Mouse (Mus musculus) fibroblast of lung, adult 2 months (primary cell): ENCODE results near the gene Sez6l2.
A peak's percentile ranks its signal among the peaks of the same experiment; 100 is the strongest.

Source experiments
- DNase-seq: peaks from one replicate; pipeline ENCODE4 v3.0.0-alpha.2; 2011; ENCODE audit warnings: low read depth

Gene Sez6l2

GRCm38 (mm10) chr7:126961095-126961494 lies 10.7 kb downstream of the Sez6l2 start:
- DNase-seq = no peak

DNA sequence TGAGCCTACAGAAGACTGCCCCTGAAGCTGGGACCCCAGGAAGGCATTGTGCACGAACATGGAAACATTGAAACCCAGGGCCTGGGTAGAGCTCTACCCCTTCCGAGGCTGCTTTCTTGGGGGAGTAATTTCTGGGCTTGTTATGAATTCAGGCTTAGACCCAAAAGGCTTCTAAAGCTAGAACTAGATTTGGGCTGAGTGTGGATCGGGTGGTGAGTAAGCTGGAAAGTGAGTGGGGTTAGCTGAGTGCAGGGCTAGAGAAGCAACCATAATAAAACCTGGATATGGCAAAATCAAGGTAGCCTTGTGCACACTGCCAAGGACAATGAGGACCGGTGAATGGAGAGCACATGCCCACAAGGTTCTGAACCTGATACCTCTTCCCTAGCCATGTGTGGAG lies 11.6 kb downstream of the Sez6l2 start:
- DNase-seq = no peak

- no peak for DNase-seq
Observed at GRCm38 (mm10) chr7:126963548-126964286, 13.4 kb downstream of the Sez6l2 start.

GRCm38 (mm10) chr7:126965568-126965967 lies 15.2 kb downstream of the Sez6l2 start:
- DNase-seq = no peak

DNA sequence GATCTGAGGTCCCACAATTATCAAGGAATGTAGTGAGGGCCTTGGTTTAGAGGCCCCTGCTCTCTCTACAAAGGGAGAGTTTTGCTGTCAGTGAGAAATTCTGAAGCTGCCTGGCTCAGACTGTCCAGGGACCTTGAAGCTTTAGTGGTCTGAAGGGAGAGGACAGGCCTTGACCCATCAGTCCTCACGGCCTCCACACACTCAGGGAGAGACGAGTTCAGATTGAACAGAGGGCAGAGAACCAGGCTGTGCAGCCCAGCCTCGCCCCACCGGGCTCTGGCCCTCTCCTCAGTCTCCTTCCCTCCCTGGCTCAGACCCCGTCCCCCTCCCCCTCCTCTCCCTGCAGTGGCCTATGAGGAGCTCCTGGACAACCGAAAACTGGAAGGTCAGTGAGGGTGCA lies 17.0 kb downstream of the Sez6l2 start:
- DNase-seq = no peak

DNA sequence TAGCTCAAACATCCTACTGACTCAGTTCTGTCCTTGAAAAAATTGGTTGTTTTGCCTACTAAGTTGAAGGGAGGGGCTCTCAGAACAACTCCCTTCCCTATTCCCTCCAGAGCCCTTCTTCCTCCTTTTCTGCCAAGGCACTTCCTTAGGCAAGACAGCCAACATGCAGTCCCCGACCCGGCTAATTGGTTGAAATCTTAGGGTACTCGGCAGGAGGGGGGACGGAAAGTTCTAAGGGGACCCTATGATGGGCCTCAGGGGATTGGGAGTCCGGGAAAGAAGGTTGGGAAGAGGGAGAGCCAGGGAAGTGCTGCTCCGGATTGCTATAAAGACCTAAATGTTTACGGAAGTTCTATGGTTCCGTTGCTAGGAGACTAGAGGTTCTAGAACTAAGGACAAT lies 25.1 kb downstream of the Sez6l2 start:
- DNase-seq = no peak

- no peak for DNase-seq
Observed at GRCm38 (mm10) chr7:126975893-126975949, 25.4 kb downstream of the Sez6l2 start, which contains the start of gene Cdipt. Gene Cdipt, plus strand, starts transcription at chr7:126975914.

GRCm38 (mm10) chr7:126975950-126976866 lies 25.8 kb downstream of the Sez6l2 start, which contains the start of gene Cdiptos:
Gene Cdiptos, minus strand, starts transcription at chr7:126976098.
- DNase-seq = peak; percentile 86

DNA sequence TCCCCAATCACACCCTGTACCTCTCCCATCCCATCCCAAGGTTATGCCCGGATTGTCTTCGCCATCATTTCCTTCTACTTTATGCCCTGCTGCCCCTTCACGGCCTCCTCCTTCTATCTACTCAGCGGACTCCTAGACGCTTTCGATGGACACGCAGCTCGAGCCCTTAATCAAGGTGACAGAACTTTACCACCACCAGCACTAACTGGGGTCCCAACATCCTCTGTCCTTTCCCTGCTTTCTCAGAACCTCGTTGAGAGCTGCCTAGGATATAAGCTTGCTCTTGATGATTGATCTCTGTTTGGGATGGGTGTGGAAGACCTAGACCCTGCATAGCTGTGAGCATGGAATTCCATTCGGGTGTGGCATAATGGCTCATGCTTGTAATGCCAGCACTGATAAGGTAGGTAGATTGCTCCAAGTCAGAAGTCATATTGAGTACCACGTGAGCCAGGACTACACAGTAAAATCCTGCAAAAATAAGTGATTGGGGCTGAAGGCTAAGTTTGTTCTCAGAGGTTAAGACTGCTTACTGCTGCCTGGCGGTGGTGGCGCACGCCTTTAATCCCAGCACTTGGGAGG lies 26.6 kb downstream of the Sez6l2 start:
- DNase-seq = no peak

DNA sequence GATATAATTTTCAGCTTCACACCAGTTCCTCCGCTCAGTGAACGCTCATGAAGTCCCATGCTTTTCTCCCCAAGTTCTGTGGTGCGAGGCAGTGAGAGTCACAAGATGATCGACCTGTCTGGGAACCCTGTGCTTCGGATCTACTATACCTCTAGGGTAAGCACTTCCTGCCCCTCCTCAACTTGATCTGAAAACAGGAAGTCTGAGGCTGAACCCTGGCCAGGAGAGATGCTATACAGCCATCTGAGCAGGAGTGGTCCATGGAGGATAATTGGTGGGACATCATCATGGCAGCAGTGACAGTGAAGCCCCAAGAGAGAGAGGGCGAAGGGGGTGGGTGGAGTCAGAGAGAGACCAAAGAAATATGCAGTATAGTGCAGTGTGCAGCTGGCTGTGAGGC lies 28.5 kb downstream of the Sez6l2 start:
- no peak for DNase-seq

- DNase-seq = no peak
Observed at GRCm38 (mm10) chr7:126981601-126982000, 31.2 kb downstream of the Sez6l2 start.

GRCm38 (mm10) chr7:126982054-126982453 lies 31.7 kb downstream of the Sez6l2 start:
- no peak for DNase-seq

GRCm38 (mm10) chr7:126983113-126983512 lies 32.8 kb downstream of the Sez6l2 start:
- DNase-seq = no peak

DNA sequence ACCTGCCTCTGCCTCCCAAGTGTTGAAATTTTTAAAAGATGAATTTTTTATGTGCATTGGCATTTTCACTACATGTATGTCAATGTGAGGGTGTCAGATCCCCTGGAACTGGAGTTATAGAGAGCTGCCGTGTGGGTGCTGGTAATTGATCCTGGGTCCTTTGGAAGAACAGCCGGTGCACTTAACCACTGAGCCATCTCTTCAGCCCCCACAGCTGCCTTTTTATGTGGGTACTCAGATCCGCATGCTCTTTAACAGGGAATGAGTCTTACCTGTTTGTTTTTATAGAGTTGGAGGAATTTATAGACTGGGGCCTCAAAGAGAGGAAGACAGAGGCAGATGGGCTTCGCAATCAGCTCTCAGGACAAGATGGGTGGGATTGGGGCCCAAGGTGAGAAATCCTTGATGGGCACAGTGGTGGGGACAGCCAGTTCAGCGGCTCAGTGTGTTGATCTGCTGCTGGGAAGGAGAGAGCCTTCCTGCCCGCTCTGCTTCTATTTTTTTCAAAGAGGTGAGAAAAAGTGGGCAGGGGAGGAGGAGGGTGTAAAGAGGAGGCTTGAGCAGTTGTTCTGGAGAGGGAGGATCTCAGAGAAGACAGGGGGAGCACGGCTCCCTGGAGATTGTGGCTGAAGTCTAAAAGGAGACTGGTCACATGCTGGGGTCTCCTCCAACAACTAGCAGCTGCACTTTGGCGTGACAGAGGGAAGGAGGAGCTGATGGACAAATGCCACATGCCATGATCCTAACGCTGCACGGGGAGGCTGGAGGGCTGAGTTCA lies 34.5 kb downstream of the Sez6l2 start:
- no peak for DNase-seq

DNA sequence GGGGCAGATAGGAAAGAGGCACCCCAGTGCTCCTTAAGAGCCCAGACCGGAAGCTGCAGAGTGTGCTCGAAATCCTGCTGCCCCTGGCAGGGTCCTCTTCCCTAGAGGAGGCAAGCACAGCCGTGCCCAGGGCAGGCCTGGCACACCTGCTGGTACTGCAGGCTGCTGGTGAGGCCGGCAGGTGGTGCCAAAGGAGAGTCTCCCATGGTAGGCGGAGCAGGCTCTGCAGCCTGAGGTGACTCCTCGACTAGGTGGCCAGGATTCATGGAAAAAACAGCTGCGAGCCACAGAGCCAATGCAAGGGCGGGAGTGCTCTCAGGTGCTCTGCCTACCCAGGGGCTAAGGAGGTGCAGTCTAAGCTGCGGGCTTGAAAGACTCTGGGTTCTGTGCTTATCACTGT lies 36.0 kb downstream of the Sez6l2 start:
- DNase-seq = no peak

- no peak for DNase-seq
Observed at GRCm38 (mm10) chr7:126988816-126989215, 38.5 kb downstream of the Sez6l2 start.

DNA sequence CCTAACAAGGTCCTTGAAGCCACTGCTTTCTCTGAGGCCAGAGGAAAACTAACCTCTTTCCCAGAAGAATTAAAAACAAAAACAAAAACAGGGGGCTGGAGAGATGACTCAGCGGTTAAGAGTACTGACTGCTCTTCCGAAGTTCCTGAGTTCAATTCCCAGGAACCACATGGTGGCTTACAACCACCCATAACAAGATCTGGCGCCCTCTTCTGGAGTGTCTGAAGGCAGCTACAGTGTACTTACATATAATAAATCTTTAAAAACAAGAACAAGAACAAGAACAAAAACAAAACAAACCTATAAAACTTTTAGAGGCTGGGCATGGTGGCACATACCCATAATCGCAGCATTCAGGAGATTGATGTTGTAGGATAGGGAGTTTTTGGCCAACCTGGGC lies 46.1 kb downstream of the Sez6l2 start:
- DNase-seq = no peak

- DNase-seq = no peak
Observed at GRCm38 (mm10) chr7:126999568-126999967, 49.2 kb downstream of the Sez6l2 start.

DNA sequence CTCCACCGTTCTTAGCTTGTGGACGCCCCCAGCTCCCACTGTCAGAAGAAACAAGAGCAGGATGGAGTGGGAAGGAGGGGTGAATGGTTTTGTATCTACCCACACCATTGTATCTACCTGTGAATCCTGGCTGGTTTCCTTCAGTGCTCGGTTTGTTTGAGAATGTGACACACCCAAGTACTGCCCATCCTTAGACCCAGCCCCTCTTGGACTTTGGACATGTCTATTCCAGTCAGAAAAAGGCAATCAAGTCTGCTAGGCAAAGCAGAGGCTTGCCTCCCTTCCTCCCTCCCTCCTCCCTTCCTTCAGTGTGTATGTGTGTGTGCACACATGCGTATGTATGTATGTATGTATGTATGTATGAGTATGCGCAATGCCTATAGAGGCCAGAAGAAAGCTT lies 53.3 kb downstream of the Sez6l2 start:
- DNase-seq = no peak

DNA sequence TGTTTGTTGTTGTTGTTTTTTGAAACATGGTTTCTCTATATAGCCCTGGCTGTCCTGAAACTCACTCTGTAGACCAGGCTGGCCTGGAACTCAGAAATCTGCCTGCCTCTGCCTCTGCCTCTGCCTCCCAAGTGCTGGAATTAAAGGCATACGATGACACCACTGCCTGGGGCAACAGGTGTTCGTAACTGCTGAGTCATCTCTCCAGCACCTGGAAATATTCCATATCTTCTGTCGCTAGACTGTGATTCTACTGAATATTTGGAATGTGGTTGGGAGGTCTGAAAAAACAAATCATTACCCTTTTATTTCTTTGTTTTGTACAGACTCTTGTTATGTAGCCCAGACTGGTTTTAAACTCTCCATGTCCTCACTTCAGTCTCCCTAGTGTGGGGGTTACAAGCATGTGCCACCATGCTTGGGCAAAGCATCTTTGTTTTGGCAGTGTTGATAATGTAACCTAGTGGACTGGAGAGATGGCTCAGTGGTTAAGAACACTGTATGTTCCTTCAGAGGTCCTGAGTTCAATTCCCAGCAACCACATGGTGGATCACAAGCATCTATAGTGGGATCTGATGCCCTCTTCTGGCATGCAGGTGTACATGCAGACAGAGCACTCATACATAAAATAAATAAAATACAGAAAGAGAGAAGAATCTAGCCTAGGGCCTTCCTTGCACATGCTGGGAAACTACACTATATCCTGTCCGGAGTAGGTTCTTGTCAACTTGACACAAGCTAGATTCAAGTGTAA lies 53.9 kb downstream of the Sez6l2 start:
- DNase-seq = no peak

DNA sequence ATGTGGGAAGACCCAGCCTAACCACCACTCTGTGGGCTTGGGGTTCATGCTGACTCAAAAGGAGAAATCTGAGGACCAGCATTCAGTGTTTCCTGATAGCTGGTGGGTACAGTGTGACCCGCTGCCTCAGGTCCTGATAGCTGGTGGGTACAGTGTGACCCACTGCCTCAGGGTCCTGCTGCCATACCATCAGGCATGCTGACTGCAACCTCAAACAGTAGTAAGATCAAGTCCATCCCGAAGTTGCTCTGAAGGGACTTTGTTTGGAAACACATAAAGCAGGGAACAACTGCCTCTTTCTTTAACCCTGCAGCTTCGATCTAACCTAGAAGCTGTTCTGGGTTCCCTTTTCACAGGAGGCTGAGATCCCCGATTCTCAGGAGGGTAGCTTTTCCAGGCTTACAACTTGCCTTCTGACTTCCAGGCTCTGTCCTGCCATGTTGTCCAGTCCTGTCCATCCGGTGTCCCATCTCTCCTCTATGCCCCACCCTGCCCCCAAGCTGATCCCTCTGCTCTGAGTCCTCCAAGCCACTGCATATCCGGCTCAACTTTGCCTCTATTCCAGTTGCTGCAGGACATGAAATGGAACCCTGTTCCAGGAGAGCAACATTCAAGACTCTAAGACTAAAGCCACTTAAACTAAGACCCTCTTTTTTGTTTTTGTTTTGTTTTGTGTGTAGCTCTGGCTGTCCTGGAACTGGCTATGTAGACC lies 57.1 kb downstream of the Sez6l2 start:
- no peak for DNase-seq
